ENCODE assay signal across 17 mouse cellular contexts in genomic region chr3:65340173-65340951, GRCm38 (mm10). TPM values are rescaled to one million over a fixed set of nuclear protein-coding genes. Genes with fewer than 3 reads are reported as not detected.
DNase-seq lines count a peak whose midpoint lies in the region; TF ChIP-seq lines count a peak whose summit lies in the region.
"Had no signal": no experiment of that assay in that cellular context is flagged by ENCODE, and none has a peak within 500 bp of the region (broad histone marks: within the 10 kb centered on the region; RNA-seq: fewer than 3 reads in every experiment).

No protein-coding gene starts in this region.

- no peak overlapping the region for H3K4me3 ChIP-seq in layer of hippocampus, adult 2 months
- H3K4me3 ChIP-seq: forebrain, embryonic 10.5 days; forebrain, embryonic 13.5 days; hindbrain, embryonic 10.5 days; hindbrain, embryonic 13.5 days had no signal

- intact Hi-C loops in gastrocnemius, postnatal 36 days (cut with DNase I) = no loop called here
- intact Hi-C loops in heart, postnatal 10 days (cut with DNase I) = no loop called here

- H3K27ac ChIP-seq in layer of hippocampus, adult 2 months = peak overlapping the region; percentile 32
- H3K27ac ChIP-seq: forebrain, embryonic 10.5 days; forebrain, embryonic 13.5 days; hindbrain, embryonic 10.5 days; hindbrain, embryonic 13.5 days had no signal

- peak; percentile 54 for DNase-seq in gastrocnemius, adult 18-20 months (ENCODE audit: low spot score)
- no peak for DNase-seq in gastrocnemius, postnatal 36 days
- DNase-seq in heart, adult 11 months = peak; percentile 45
- no peak for DNase-seq in heart, postnatal 10 days
- no peak for DNase-seq in layer of hippocampus, adult 2 months (ENCODE audit: low spot score in 2 of 2)
- DNase-seq in layer of hippocampus, postnatal 10 days (ENCODE audit: low spot score in 2 of 2) = no peak
- peak; percentile 63 for DNase-seq in skeletal muscle tissue, adult 2 months (ENCODE audit: low read depth, low spot score)
- DNase-seq: adrenal gland, postnatal 10 days; adrenal gland, postnatal 36 days; cerebellum, adult 18-20 months; cerebellum, adult 9-10 months; cerebellum, postnatal 14 days; heart, postnatal 36 days had no signal

- no peak for TF ChIP-seq CTCF in layer of hippocampus, adult 2 months (conservative IDR thresholded peaks at IDR 0.05)

RNA-seq across cellular contexts. Expression of gene Ssr3, which starts 52.1 kb away (rescaled TPM):
- 100 to 1,000 TPM; 132 to 153 TPM for total RNA-seq in gastrocnemius, adult 18-20 months (2021)
- 100 to 1,000 TPM; 125 to 145 TPM for total RNA-seq in gastrocnemius, postnatal 36 days (2021)
- 100 to 1,000 TPM; 158 TPM for total RNA-seq in heart, postnatal 10 days (2021)
- 100 to 1,000 TPM; 109 to 113 TPM for total RNA-seq in layer of hippocampus, adult 2 months (2021)
- 100 to 1,000 TPM; 116 to 124 TPM for total RNA-seq in layer of hippocampus, postnatal 10 days (2021)

Comparison
In these comparisons a context has a peak if more than half of its experiments do, and no peak if none do; other contexts are left out.
1. DNase-seq: peak in gastrocnemius, adult 18-20 months (single experiment), heart, adult 11 months (single experiment) and skeletal muscle tissue, adult 2 months (single experiment); none in gastrocnemius, postnatal 36 days (0 of 2), heart, postnatal 10 days (0 of 2), layer of hippocampus, adult 2 months (0 of 2) and layer of hippocampus, postnatal 10 days (0 of 2).